Mouse (Mus musculus): Measurements from ENCODE around the gene Pdxk. TPM values are rescaled to one million over a fixed set of nuclear protein-coding genes. Genes with fewer than 3 reads are reported as not detected.

The Pdxk gene
- total and polyA plus RNA-seq, 3 experiments = 4.3 to 6.8 (median 6.4) TPM

DNA sequence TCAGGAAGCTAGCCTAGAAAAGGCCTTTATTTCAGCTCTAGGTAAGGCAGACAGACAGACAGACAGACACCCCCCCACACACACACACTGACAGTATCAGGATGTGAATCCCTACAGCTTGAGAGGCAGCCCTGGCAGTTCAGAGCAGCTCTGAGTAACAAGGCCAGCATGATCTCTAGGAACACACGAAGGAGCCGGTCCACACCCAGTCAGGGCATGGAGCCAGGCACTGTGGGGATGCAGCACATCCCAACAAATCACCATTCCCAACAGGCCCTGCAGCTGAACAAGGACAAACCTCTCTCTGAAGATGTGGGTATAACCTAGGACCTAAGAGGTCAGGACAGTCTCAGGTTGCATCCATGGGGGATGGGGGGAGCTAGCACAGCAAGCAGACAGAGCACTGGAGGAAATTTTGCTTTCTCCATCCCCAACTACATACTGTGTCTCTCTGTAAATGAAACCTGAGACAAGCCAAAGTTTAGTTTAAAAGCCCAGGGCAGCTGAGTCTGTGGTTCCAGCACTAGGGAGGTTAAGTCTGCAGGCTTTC lies 3.1 kb upstream of the Pdxk start:
- no peak overlapping the region for H3K9ac ChIP-seq (ENCODE audit: insufficient read depth, low read depth)
- DNase-seq (ENCODE audit: extremely low read depth) = no peak
- H3K4me3 ChIP-seq (replicated peaks in 1 of 3; ENCODE audit: low read depth in 2 of 3, low read length in 2 of 3, poor library complexity in 1 of 3) = no peak overlapping the region
- no peaks in the 10 kb centered on the region for H3K79me2 ChIP-seq (replicated peaks; ENCODE audit: control insufficient read depth, extremely low read depth, insufficient read depth, poor library complexity, severe bottlenecking)
- H3K9me3 ChIP-seq (replicated peaks; ENCODE audit: low read length) = no peaks in the 10 kb centered on the region
- H3K4me2 ChIP-seq (ENCODE audit: insufficient read depth, low read depth, poor library complexity, severe bottlenecking) = no peak overlapping the region
- no peaks in the 10 kb centered on the region for H3K36me3 ChIP-seq (replicated peaks in 1 of 2; ENCODE audit: control insufficient read depth in 1 of 2, insufficient read depth in 1 of 2, low read length in 1 of 2)
- in situ Hi-C loops (cut with MboI; ENCODE audit: low pct_ligation_motif_present, low pct_unique_long_range_greater_than_20kb, low sequenced_read_pairs) (no loop called here), dilution Hi-C loops (cut with MboI; ENCODE audit: extremely low pct_ligation_motif_present, extremely low pct_unique_long_range_greater_than_20kb, low sequenced_read_pairs) (no loop called here)
- H3K27me3 ChIP-seq (replicated peaks) = peaks cover 46% of the 10 kb centered on the region
- TF ChIP-seq UBTF (IDR thresholded peaks at IDR 0.05; ENCODE audit: low read depth, low read length) = no peak
- no peak for TF ChIP-seq MAZ (IDR thresholded peaks at IDR 0.05; ENCODE audit: low read depth, low read length)
- no peak for TF ChIP-seq CTCF (conservative IDR thresholded peaks at IDR 0.05 in 1 of 2, IDR thresholded peaks at IDR 0.05 in 1 of 2; ENCODE audit: low read depth in 2 of 2, low read length in 2 of 2)
- TF ChIP-seq USF2 (conservative IDR thresholded peaks at IDR 0.05; ENCODE audit: low read depth, low read length) = no peak
- TF ChIP-seq ZC3H11A (IDR thresholded peaks at IDR 0.05; ENCODE audit: low read depth, low read length) = no peak
- no peak for TF ChIP-seq MAX (IDR thresholded peaks at IDR 0.05; ENCODE audit: low read length)
- no peak for TF ChIP-seq CHD1 (IDR thresholded peaks at IDR 0.05; ENCODE audit: low read depth, low read length)
- TF ChIP-seq MXI1 (IDR thresholded peaks at IDR 0.05; ENCODE audit: low read depth, low read length) = no peak
- TF ChIP-seq CHD2 (IDR thresholded peaks at IDR 0.05; ENCODE audit: low read length) = no peak
- no peak for TF ChIP-seq GABPA (IDR thresholded peaks at IDR 0.05; ENCODE audit: insufficient replicate concordance, low read depth, low read length)
- TF ChIP-seq ZNF384 (IDR thresholded peaks at IDR 0.05; ENCODE audit: low read depth, low read length) = no peak
- no peak for TF ChIP-seq POLR2AphosphoS2 (IDR thresholded peaks at IDR 0.05; ENCODE audit: low read depth, low read length)
- TF ChIP-seq KAT2A (IDR thresholded peaks at IDR 0.05; ENCODE audit: insufficient replicate concordance, low read length) = no peak
- TF ChIP-seq TCF12 (IDR thresholded peaks at IDR 0.05; ENCODE audit: low read depth, low read length) = no peak
- TF ChIP-seq BHLHE40 (IDR thresholded peaks at IDR 0.05; ENCODE audit: low read depth, low read length) = no peak
- no peak for TF ChIP-seq NELFE (IDR thresholded peaks at IDR 0.05; ENCODE audit: low read depth, low read length)
- no peak for TF ChIP-seq JUND (conservative IDR thresholded peaks at IDR 0.05; ENCODE audit: low read depth, low read length)
- no peak for TF ChIP-seq SMC3 (IDR thresholded peaks at IDR 0.05; ENCODE audit: low read depth, low read length)
- TF ChIP-seq ZMIZ1 (IDR thresholded peaks at IDR 0.05; ENCODE audit: low read depth, low read length) = no peak
- no peak for TF ChIP-seq MAFK (IDR thresholded peaks at IDR 0.05; ENCODE audit: insufficient replicate concordance, low read length)
- peaks cover 16 to 28% of the 10 kb centered on the region in 2 experiments for H3K4me1 ChIP-seq (ENCODE audit: control insufficient read depth in 1 of 2, insufficient read depth in 2 of 2)
- no peak overlapping the region for H3K27ac ChIP-seq (ENCODE audit: insufficient read depth, low read depth)

DNA sequence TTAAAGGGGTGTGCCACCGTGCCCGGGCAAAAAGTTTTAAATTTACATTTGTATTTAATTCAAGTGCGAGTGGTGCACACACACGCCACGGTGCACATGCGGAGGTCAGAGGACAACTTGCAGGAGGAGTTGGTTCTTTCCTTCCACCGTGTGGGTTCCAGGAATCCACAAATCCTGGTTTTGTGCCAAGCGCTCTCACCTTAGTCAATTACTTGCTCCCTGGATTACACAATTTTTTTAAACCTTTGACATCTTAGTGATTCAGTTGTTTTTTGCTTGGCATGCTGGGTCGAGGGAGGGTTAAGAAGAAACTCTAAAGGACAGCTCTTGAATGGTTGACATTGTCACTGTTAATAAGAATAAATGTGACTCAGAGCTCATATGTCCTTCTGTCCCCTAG lies 1.9 kb upstream of the Pdxk start:
- Histone ChIP-seq H3K27ac (ENCODE audit: insufficient read depth, low read depth) (no peak overlapping the region), H3K36me3 (replicated peaks in 1 of 2; ENCODE audit: control insufficient read depth in 1 of 2, insufficient read depth in 1 of 2, low read length in 1 of 2) (peaks cover 0 to under 1% of the 10 kb centered on the region in 2 experiments), H3K4me3 (replicated peaks in 1 of 3; ENCODE audit: low read depth in 2 of 3, low read length in 2 of 3, poor library complexity in 1 of 3) (no peak overlapping the region), H3K4me2 (ENCODE audit: insufficient read depth, low read depth, poor library complexity, severe bottlenecking) (no peak overlapping the region), H3K79me2 (replicated peaks; ENCODE audit: control insufficient read depth, extremely low read depth, insufficient read depth, poor library complexity, severe bottlenecking) (no peaks in the 10 kb centered on the region), H3K27me3 (replicated peaks) (peaks cover 36% of the 10 kb centered on the region), H3K9ac (ENCODE audit: insufficient read depth, low read depth) (no peak overlapping the region), H3K4me1 (ENCODE audit: control insufficient read depth in 1 of 2, insufficient read depth in 2 of 2) (peaks cover 17 to 39% of the 10 kb centered on the region in 2 experiments), H3K9me3 (replicated peaks; ENCODE audit: low read length) (no peaks in the 10 kb centered on the region)
- TF ChIP-seq IRF4 (IDR thresholded peaks at IDR 0.05; ENCODE audit: low read depth, low read length) = no peak
- TF ChIP-seq RCOR1 (conservative IDR thresholded peaks at IDR 0.05; ENCODE audit: low read depth, low read length) = no peak
- no peak for TF ChIP-seq NELFE (IDR thresholded peaks at IDR 0.05; ENCODE audit: low read depth, low read length)
- TF ChIP-seq UBTF (IDR thresholded peaks at IDR 0.05; ENCODE audit: low read depth, low read length) = no peak
- TF ChIP-seq MEF2A (IDR thresholded peaks at IDR 0.05; ENCODE audit: borderline replicate concordance, low read depth, low read length) = no peak
- no peak for TF ChIP-seq MAX (IDR thresholded peaks at IDR 0.05; ENCODE audit: low read length)
- TF ChIP-seq USF1 (IDR thresholded peaks at IDR 0.05; ENCODE audit: low read depth, low read length) = no peak
- no peak for TF ChIP-seq SIN3A (IDR thresholded peaks at IDR 0.05; ENCODE audit: low read length)
- no peak for TF ChIP-seq MAFK (IDR thresholded peaks at IDR 0.05; ENCODE audit: insufficient replicate concordance, low read length)
- TF ChIP-seq E2F4 (IDR thresholded peaks at IDR 0.05; ENCODE audit: insufficient replicate concordance, low read depth, low read length) = no peak
- no peak for TF ChIP-seq SMC3 (IDR thresholded peaks at IDR 0.05; ENCODE audit: low read depth, low read length)
- TF ChIP-seq JUN (IDR thresholded peaks at IDR 0.05; ENCODE audit: insufficient read depth, low read depth, low read length) = no peak
- TF ChIP-seq USF2 (conservative IDR thresholded peaks at IDR 0.05; ENCODE audit: low read depth, low read length) = no peak
- TF ChIP-seq MAZ (IDR thresholded peaks at IDR 0.05; ENCODE audit: low read depth, low read length) = no peak
- no peak for TF ChIP-seq POLR2A (IDR thresholded peaks at IDR 0.05; ENCODE audit: low read depth, low read length)
- TF ChIP-seq POLR2AphosphoS2 (IDR thresholded peaks at IDR 0.05; ENCODE audit: low read depth, low read length) = no peak
- TF ChIP-seq ZKSCAN1 (IDR thresholded peaks at IDR 0.05; ENCODE audit: borderline replicate concordance, low read depth, low read length) = no peak
- TF ChIP-seq RAD21 (IDR thresholded peaks at IDR 0.05; ENCODE audit: low read depth, low read length) = no peak
- no peak for TF ChIP-seq ZMIZ1 (IDR thresholded peaks at IDR 0.05; ENCODE audit: low read depth, low read length)
- TF ChIP-seq CTCF (conservative IDR thresholded peaks at IDR 0.05 in 1 of 2, IDR thresholded peaks at IDR 0.05 in 1 of 2; ENCODE audit: low read depth in 2 of 2, low read length in 2 of 2) = no peak
- no peak for DNase-seq (ENCODE audit: extremely low read depth)
- in situ Hi-C loops (cut with MboI; ENCODE audit: low pct_ligation_motif_present, low pct_unique_long_range_greater_than_20kb, low sequenced_read_pairs) (no loop called here), dilution Hi-C loops (cut with MboI; ENCODE audit: extremely low pct_ligation_motif_present, extremely low pct_unique_long_range_greater_than_20kb, low sequenced_read_pairs) (no loop called here)
